Mouse (Mus musculus): ENCODE results near the gene Xpo1. TPM values are rescaled to one million over a fixed set of nuclear protein-coding genes. Genes with fewer than 3 reads are reported as not detected.
"Not testable (repeated sequence)": the region's sequence is repeated elsewhere in the genome, so short reads cannot be mapped to it uniquely, and the experiment has no call there.

Xpo1 gene
- polyA plus RNA-seq, 1 experiment from 2014 or later: 16.0 TPM

DNA sequence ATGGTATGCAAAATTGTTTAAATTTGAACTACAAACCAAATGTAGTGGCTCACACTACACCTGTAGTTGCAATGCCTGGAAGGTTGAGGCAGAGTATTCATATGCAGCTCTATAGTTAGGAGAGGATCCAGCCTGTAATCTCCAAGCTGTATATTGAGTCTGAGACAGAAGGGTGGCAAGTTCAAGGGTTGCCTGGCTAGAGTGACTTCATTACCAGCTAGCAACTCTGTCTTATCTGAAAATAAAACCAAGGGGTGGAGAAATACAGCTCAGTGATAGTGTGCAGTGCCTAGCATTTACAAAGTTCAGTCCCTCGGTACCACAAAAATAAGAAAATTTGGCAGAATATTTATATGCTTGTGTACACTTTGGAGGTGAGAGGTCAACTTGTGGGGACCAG is 4.3 kb downstream of the Xpo1 start:
- DNase-seq: no peak
- 40% methylated on average over 1 of the region's 1 CpGs for WGBS (ENCODE audit: insufficient replicate concordance)
- TF ChIP-seq EP300 (IDR thresholded peaks at IDR 0.05; ENCODE audit: low read depth): no peak
- TF ChIP-seq CTCF (IDR thresholded peaks at IDR 0.05; ENCODE audit: low read depth): no peak

DNA sequence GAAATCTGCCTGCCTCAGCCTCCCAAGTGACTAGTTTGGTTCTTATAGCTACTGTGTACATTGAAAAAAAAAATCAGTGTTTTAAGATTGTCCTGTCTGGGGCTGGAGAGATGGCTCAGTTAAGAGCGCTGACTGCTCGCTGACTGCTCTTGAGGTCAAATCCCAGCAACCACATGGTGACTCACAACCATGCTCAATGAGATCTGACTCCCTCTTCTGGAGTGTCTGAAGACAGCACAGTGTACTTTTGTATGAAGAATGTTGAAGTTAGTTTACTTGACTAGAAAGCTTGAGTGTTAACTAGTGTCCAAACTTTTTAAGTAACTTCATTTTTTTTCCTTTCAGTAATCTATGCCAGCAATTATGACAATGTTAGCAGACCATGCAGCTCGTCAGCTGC is 5.6 kb downstream of the Xpo1 start:
- Histone ChIP-seq H3K9ac (replicated peaks) (no peak overlapping the region), H3K4me1 (ENCODE audit: insufficient read depth) (peaks cover 23% of the 10 kb centered on the region), H3K27me3 (ENCODE audit: insufficient read depth, low read length) (no peaks in the 10 kb centered on the region), H3K9me3 (ENCODE audit: low read length) (no peaks in the 10 kb centered on the region), H3K27ac (ENCODE audit: low read depth) (no peak overlapping the region), H3K4me2 (ENCODE audit: low read depth, low read length) (no peak overlapping the region), H3K36me3 (replicated peaks; ENCODE audit: insufficient read depth, low read length) (peaks cover 26% of the 10 kb centered on the region), H3K4me3 (ENCODE audit: low read depth, low read length) (no peak overlapping the region)
- TF ChIP-seq EP300 (IDR thresholded peaks at IDR 0.05; ENCODE audit: low read depth) (no peak), CTCF (IDR thresholded peaks at IDR 0.05; ENCODE audit: low read depth) (peak; percentile 56)
- DNase-seq (no peak), ATAC-seq (no peak)
- WGBS (ENCODE audit: insufficient replicate concordance): 62% methylated on average over 3 of the region's 3 CpGs

More for the DNA sequence above, 4.3 kb downstream of the Xpo1 start:
- H3K4me1 ChIP-seq (ENCODE audit: insufficient read depth): peaks cover 23% of the 10 kb centered on the region
- H3K4me2 ChIP-seq (ENCODE audit: low read depth, low read length): no peak overlapping the region
- H3K36me3 ChIP-seq (replicated peaks; ENCODE audit: insufficient read depth, low read length): peaks cover 19% of the 10 kb centered on the region
- H3K9me3 ChIP-seq (ENCODE audit: low read length): no peaks in the 10 kb centered on the region
- H3K4me3 ChIP-seq (ENCODE audit: low read depth, low read length): no peak overlapping the region
- H3K27me3 ChIP-seq (ENCODE audit: insufficient read depth, low read length): no peaks in the 10 kb centered on the region
- ATAC-seq: no peak
- H3K27ac ChIP-seq (ENCODE audit: low read depth): no peak overlapping the region
- H3K9ac ChIP-seq (replicated peaks): no peak overlapping the region

- Histone ChIP-seq H3K9me3 (ENCODE audit: low read length) (no peaks in the 10 kb centered on the region), H3K4me1 (ENCODE audit: insufficient read depth) (peaks cover 8% of the 10 kb centered on the region), H3K4me2 (ENCODE audit: low read depth, low read length) (no peak overlapping the region), H3K4me3 (ENCODE audit: low read depth, low read length) (no peak overlapping the region), H3K36me3 (replicated peaks; ENCODE audit: insufficient read depth, low read length) (peaks cover 44% of the 10 kb centered on the region), H3K9ac (replicated peaks) (no peak overlapping the region), H3K27ac (ENCODE audit: low read depth) (no peak overlapping the region), H3K27me3 (ENCODE audit: insufficient read depth, low read length) (no peaks in the 10 kb centered on the region)
- ATAC-seq (no peak), DNase-seq (no peak)
- TF ChIP-seq EP300 (IDR thresholded peaks at IDR 0.05; ENCODE audit: low read depth): no peak
- no peak for TF ChIP-seq CTCF (IDR thresholded peaks at IDR 0.05; ENCODE audit: low read depth)
Observed at GRCm38 (mm10) chr11:23264949-23265348, 9.1 kb downstream of the Xpo1 start.

GRCm38 (mm10) chr11:23271770-23272724 is 16.2 kb downstream of the Xpo1 start:
- ATAC-seq: no peak
- Histone ChIP-seq H3K9me3 (ENCODE audit: low read length) (no peaks in the 10 kb centered on the region), H3K9ac (replicated peaks) (no peak overlapping the region), H3K36me3 (replicated peaks; ENCODE audit: insufficient read depth, low read length) (peaks cover 63% of the 10 kb centered on the region), H3K27ac (ENCODE audit: low read depth) (no peak overlapping the region), H3K4me3 (ENCODE audit: low read depth, low read length) (no peak overlapping the region), H3K4me1 (ENCODE audit: insufficient read depth) (no peaks in the 10 kb centered on the region; the same call in 1 of the 2 replicates), H3K4me2 (ENCODE audit: low read depth, low read length) (no peak overlapping the region), H3K27me3 (ENCODE audit: insufficient read depth, low read length) (no peaks in the 10 kb centered on the region)
- DNase-seq: peak; percentile 22
- TF ChIP-seq CTCF (IDR thresholded peaks at IDR 0.05; ENCODE audit: low read depth): peak; percentile 74
- no peak for TF ChIP-seq EP300 (IDR thresholded peaks at IDR 0.05; ENCODE audit: low read depth)
- WGBS (ENCODE audit: insufficient replicate concordance): 79% methylated on average over 4 of the region's 4 CpGs

DNA sequence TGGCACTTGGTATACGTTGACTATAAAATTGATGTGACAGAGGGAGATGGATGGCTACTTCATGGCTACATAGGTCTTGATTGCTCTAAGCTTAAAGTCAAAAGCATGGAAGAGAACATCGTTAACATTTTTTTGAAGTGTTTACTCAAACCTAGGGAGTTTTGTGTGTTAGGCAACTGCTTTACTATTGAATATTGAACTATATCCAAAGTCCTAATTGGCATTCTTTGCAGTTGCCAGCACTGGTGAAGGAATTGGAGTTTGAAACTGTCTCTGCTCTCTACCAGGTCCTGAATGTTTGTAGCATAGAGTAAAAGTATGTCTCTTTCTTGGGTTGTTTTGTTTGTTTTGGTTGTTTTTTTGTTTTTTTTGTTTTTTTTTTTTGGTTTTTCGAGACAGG is 19.9 kb downstream of the Xpo1 start:
- Histone ChIP-seq H3K4me1 (ENCODE audit: insufficient read depth) (no peaks in the 10 kb centered on the region; the same call in 1 of the 2 replicates), H3K36me3 (replicated peaks; ENCODE audit: insufficient read depth, low read length) (peaks cover 76% of the 10 kb centered on the region), H3K4me3 (ENCODE audit: low read depth, low read length) (no peak overlapping the region), H3K9me3 (ENCODE audit: low read length) (no peaks in the 10 kb centered on the region), H3K9ac (replicated peaks) (no peak overlapping the region), H3K27ac (ENCODE audit: low read depth) (peak overlapping the region; percentile 57; the same call in 1 of the 2 replicates), H3K4me2 (ENCODE audit: low read depth, low read length) (no peak overlapping the region), H3K27me3 (ENCODE audit: insufficient read depth, low read length) (no peaks in the 10 kb centered on the region)
- TF ChIP-seq CTCF (IDR thresholded peaks at IDR 0.05; ENCODE audit: low read depth) (no peak), EP300 (IDR thresholded peaks at IDR 0.05; ENCODE audit: low read depth) (no peak)
- ATAC-seq: peak; percentile 66
- no peak for DNase-seq
- 68% methylated on average over 3 of the region's 3 CpGs for WGBS (ENCODE audit: insufficient replicate concordance)

DNA sequence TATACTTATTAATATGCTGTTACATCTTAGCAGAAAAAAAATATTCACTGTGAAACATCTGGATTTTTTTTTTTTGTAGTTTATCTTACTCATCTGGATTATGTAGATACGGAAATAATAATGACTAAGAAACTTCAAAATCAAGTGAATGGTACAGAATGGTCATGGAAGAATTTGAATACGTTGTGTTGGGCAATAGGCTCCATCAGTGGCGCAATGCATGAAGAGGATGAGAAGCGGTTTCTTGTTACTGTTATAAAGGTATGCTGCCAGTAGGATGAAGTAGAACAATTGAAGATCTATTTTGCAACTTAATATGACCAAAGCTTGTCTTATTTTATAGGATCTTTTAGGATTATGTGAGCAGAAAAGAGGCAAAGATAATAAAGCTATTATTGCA is 28.6 kb downstream of the Xpo1 start:
- 89% methylated on average over 4 of the region's 4 CpGs for WGBS (ENCODE audit: insufficient replicate concordance)
- ATAC-seq: no peak
- H3K4me2 ChIP-seq (ENCODE audit: low read depth, low read length): no peak overlapping the region
- DNase-seq: no peak
- H3K4me3 ChIP-seq (ENCODE audit: low read depth, low read length): no peak overlapping the region
- peaks cover 88% of the 10 kb centered on the region for H3K36me3 ChIP-seq (replicated peaks; ENCODE audit: insufficient read depth, low read length)
- no peaks in the 10 kb centered on the region for H3K27me3 ChIP-seq (ENCODE audit: insufficient read depth, low read length)
- no peaks in the 10 kb centered on the region for H3K9me3 ChIP-seq (ENCODE audit: low read length)
- H3K4me1 ChIP-seq (ENCODE audit: insufficient read depth): no peaks in the 10 kb centered on the region
- no peak overlapping the region for H3K9ac ChIP-seq (replicated peaks)
- no peak for TF ChIP-seq EP300 (IDR thresholded peaks at IDR 0.05; ENCODE audit: low read depth)
- TF ChIP-seq CTCF (IDR thresholded peaks at IDR 0.05; ENCODE audit: low read depth): no peak
- no peak overlapping the region for H3K27ac ChIP-seq (ENCODE audit: low read depth)

DNA sequence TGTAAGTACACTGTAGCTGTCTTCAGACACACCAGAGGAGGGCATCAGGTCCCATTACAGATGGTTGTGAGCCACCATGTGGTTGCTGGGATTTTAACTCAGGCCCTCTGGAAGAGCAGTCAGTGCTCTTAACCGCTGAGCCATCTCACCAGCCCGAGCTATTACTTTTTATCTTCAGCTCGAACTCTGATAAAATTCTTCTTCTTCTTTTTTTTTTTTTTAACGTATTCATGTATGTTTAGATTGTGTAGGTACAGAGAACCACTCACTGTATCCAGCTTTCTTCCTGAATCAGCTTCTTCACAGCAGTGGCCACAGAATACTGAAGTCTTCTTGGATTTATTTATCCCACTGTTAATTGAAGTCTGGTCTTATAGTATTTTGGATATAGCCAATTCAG is 33.0 kb downstream of the Xpo1 start:
- H3K36me3 ChIP-seq (replicated peaks; ENCODE audit: insufficient read depth, low read length): peaks cover 87% of the 10 kb centered on the region
- H3K4me2 ChIP-seq (ENCODE audit: low read depth, low read length); DNase-seq; H3K4me3 ChIP-seq (ENCODE audit: low read depth, low read length); H3K9me3 ChIP-seq (ENCODE audit: low read length); H3K27me3 ChIP-seq (ENCODE audit: insufficient read depth, low read length); ATAC-seq; H3K27ac ChIP-seq (ENCODE audit: low read depth); H3K4me1 ChIP-seq (ENCODE audit: insufficient read depth); H3K9ac ChIP-seq (replicated peaks): not testable (repeated sequence)
- 75% methylated on average over 4 of the region's 4 CpGs for WGBS (ENCODE audit: insufficient replicate concordance)

Measured in liver, postnatal 0 days (tissue).